Mouse (Mus musculus) stomach, embryonic 15.5 days (tissue): ENCODE measurements around the gene Pusl1. TPM values are rescaled to one million over a fixed set of nuclear protein-coding genes. Genes with fewer than 3 reads are reported as not detected.

Experiments
- ATAC-seq: fragments of 200-750 bp; cut with Nextera tagmentation; 2 replicates; pipeline ENCODE4 v1.8.0; 2017; ENCODE audit warnings: low read depth, moderate number of reproducible peaks, moderate TSS enrichment; ENCODE audit not compliant: insufficient read depth, low FRiP score
- H3K27ac ChIP-seq: fragments of 300-500 bp; sonication (generic); 2 replicates; pipeline ENCODE4 v1.5.1; 2015; ENCODE audit warnings: mild to moderate bottlenecking, inconsistent platforms
- H3K27me3 ChIP-seq: fragments of 300-500 bp; sonication (generic); replicated peaks from 2 replicates; pipeline ENCODE4 v1.6.1; 2015; ENCODE audit warnings: inconsistent platforms
- H3K36me3 ChIP-seq: fragments of 300-500 bp; sonication (generic); 2 replicates; pipeline ENCODE4 v1.6.1; 2015; ENCODE audit warnings: inconsistent platforms
- H3K4me1 ChIP-seq: fragments of 300-500 bp; sonication (generic); 2 replicates; pipeline ENCODE4 v1.6.1; 2015; ENCODE audit warnings: inconsistent platforms
- H3K4me2 ChIP-seq: fragments of 300-500 bp; sonication (generic); 2 replicates; pipeline ENCODE4 v1.6.1; 2015; ENCODE audit warnings: mild to moderate bottlenecking, inconsistent platforms
- H3K4me3 ChIP-seq: fragments of 300-500 bp; sonication (generic); replicated peaks from 2 replicates; pipeline ENCODE4 v1.5.1; 2015; ENCODE audit warnings: inconsistent platforms
- H3K9ac ChIP-seq: fragments of 300-500 bp; sonication (generic); 2 replicates; pipeline ENCODE4 v1.6.1; 2015; ENCODE audit warnings: inconsistent platforms
- H3K9me3 ChIP-seq: fragments of 300-500 bp; sonication (generic); 2 replicates; pipeline ENCODE4 v1.6.1; 2016; ENCODE audit warnings: inconsistent platforms
- WGBS: fragments of 180-500 bp; shearing (Covaris S2); methylation state at CpG from one replicate; pipeline ENCODE4 v1.1.7; 2015; 5-methylcytosine and 5-hydroxymethylcytosine counted together
- polyA plus RNA-seq: library from polyadenylated mRNA; unstranded; fragments of >200 nt; fragmentation: Nextera tagmentation; extraction: Ambion mirVana; gene quantifications from 2 replicates; pipeline ENCODE4 v1.2.1, GENCODE M21; 2015

Gene Pusl1
- polyA plus RNA-seq, 1 experiment from 2014 or later, result 51.9 TPM

- Histone ChIP-seq H3K36me3 (peaks cover 32% of the 10 kb centered on the region), H3K27me3 (no peaks in the 10 kb centered on the region), H3K4me1 (no peaks in the 10 kb centered on the region), H3K27ac (no peak overlapping the region), H3K4me3 (no peak overlapping the region), H3K4me2 (no peak overlapping the region), H3K9ac (no peak overlapping the region), H3K9me3 (no peaks in the 10 kb centered on the region)
- ATAC-seq, result no peak
- WGBS, result 72% methylated on average over 3 of the region's 3 CpGs
Measured at GRCm38 (mm10) chr4:155883587-155883986, 8.0 kb downstream of the Pusl1 start.

- H3K4me3 ChIP-seq, result no peak overlapping the region
- H3K4me2 ChIP-seq, result no peak overlapping the region
- no peak overlapping the region for H3K9ac ChIP-seq
- H3K36me3 ChIP-seq, result peaks cover 19% of the 10 kb centered on the region
- H3K4me1 ChIP-seq, result peaks cover 13% of the 10 kb centered on the region
- H3K27ac ChIP-seq, result no peak overlapping the region
- H3K27me3 ChIP-seq, result no peaks in the 10 kb centered on the region
- WGBS, result 85% methylated on average over 7 of the region's 7 CpGs
- H3K9me3 ChIP-seq, result no peaks in the 10 kb centered on the region
- no peak for ATAC-seq
Measured at GRCm38 (mm10) chr4:155871404-155871803, 20.2 kb downstream of the Pusl1 start.

DNA sequence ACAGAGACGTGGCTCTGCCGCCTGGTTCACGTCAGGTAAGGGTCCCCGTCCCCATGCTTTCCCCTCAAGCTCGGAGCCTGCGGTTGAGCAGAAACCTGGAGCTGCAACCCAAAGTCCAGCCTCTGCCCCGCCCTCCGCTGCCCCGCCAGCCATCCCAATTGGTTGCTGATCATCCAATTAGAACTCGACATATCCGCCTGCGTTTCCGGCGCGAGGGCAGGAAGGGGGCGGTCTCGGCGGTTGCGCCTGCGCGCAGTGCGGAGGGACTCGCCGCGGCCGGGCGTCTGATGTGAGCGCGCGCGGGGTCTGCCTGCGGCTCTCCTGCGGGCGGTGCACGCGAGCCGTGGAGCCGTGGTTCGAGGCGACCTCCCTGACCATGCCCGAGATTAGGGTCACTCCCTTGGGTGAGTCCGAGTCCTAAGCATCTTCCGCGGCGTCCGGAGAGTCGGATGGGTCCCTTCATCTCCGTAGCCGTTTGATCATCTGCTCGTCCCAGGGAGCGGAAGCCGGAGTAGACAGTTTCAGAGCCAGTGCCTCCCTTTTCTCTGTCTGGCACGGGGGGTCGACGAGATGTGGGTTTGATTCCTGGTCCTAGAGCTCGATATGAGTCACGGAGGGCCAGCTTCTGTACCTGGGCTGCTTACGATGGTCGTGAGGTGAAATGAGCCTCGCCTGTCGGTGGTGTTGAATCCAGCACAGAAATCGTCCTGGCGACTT is 22.1 kb downstream of the Pusl1 start, which contains the start of the genes Cptp and Ints11:
Gene Cptp (minus strand): TSS at position 124 of the 717 bp plus-strand sequence.
Gene Ints11 (plus strand): TSS at position 230 of the 717 bp plus-strand sequence.
- Histone ChIP-seq H3K4me1 (peaks cover 13% of the 10 kb centered on the region), H3K4me2 (peak within 1 kb of the TSS; percentile 91), H3K9ac (peak within 1 kb of the TSS; percentile 78), H3K9me3 (no peaks in the 10 kb centered on the region), H3K27me3 (no peaks in the 10 kb centered on the region), H3K36me3 (peaks cover 26% of the 10 kb centered on the region), H3K27ac (peak within 1 kb of the TSS; percentile 59; the same call in 1 of the 2 replicates), H3K4me3 (peak within 1 kb of the TSS; percentile 82)
- peak; percentile 97 for ATAC-seq
- WGBS, result under 1% methylated on average over 63 of the region's 63 CpGs

DNA sequence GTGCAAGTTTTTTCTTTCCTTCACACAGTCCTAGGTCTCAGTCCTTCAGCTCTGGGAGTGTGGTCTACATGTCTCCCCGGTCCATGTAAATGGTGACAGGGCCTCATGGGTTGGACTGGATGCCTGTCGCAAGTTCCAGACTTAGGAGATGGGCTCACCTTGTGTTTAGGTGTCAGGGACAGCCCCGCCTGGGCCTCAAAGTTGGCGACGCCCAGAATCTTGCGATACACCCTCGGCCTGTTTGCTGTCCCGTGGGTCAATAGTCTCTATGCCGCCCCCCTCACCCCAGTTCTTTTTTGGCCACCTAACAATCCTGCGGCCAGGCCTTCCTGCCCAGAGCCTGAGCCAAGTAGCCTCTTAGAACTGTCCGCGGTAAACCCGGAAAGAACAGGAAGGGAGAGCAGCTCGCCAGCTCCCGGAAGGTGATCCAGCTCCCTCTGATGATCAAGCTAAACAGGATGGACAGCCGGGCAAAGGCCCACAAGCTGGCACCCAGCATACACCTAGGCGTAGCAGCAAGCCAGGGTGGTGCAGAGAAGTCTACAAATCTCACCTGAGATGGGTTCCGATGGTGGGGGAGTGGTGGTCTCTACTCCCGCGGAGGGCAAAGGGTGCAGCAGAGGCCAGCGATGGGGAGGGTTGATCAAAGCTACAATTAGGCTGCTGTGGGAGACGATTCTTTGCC is 22.8 kb downstream of the Pusl1 start:
- Histone ChIP-seq H3K27ac (no peak overlapping the region), H3K9me3 (no peaks in the 10 kb centered on the region), H3K4me3 (peak overlapping the region; percentile 82), H3K36me3 (peaks cover 24% of the 10 kb centered on the region), H3K9ac (peak overlapping the region; percentile 76), H3K4me1 (peaks cover 13% of the 10 kb centered on the region), H3K27me3 (no peaks in the 10 kb centered on the region), H3K4me2 (peak overlapping the region; percentile 91)
- peak; percentile 24; the same call in 1 of the 2 replicates for ATAC-seq
- 9% methylated on average over 22 of the region's 22 CpGs for WGBS

- H3K27ac ChIP-seq, result no peak within 1 kb of the TSS
- ATAC-seq, result no peak
- H3K36me3 ChIP-seq, result peaks cover 25% of the 10 kb centered on the region
- no peak within 1 kb of the TSS for H3K4me2 ChIP-seq
- H3K4me1 ChIP-seq, result no peaks in the 10 kb centered on the region
- no peak within 1 kb of the TSS for H3K4me3 ChIP-seq
- no peaks in the 10 kb centered on the region for H3K9me3 ChIP-seq
- WGBS, result 74% methylated on average over 5 of the region's 5 CpGs
- H3K9ac ChIP-seq, result no peak within 1 kb of the TSS
- no peaks in the 10 kb centered on the region for H3K27me3 ChIP-seq
Measured at GRCm38 (mm10) chr4:155863001-155863400, 28.6 kb downstream of the Pusl1 start, which contains the start of gene Tas1r3. Gene Tas1r3 (minus strand): TSS chr4:155863362.

DNA sequence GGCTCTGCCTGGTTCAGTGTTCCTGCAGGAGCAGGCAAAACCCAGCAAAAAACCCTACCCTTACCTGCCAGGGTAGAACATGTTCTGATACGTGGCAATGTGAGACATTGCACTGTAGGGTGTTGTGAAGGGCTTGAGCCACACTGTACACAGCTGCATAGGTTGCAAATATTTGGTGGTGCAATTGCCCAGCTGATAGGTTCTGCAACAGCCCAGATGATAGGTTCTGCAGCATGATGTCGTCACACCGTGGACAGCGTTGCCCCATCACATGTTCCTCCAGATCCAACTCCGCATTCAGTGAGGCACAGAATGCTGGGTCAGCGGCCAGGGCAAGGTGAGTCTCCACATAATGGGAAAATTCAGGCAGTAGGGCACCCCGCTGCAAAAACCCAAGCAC is 29.8 kb downstream of the Pusl1 start:
- Histone ChIP-seq H3K4me3 (no peak overlapping the region), H3K9ac (no peak overlapping the region), H3K9me3 (no peaks in the 10 kb centered on the region), H3K36me3 (peaks cover 26% of the 10 kb centered on the region), H3K4me2 (no peak overlapping the region), H3K27me3 (no peaks in the 10 kb centered on the region), H3K4me1 (no peaks in the 10 kb centered on the region), H3K27ac (no peak overlapping the region)
- 85% methylated on average over 7 of the region's 7 CpGs for WGBS
- no peak for ATAC-seq

DNA sequence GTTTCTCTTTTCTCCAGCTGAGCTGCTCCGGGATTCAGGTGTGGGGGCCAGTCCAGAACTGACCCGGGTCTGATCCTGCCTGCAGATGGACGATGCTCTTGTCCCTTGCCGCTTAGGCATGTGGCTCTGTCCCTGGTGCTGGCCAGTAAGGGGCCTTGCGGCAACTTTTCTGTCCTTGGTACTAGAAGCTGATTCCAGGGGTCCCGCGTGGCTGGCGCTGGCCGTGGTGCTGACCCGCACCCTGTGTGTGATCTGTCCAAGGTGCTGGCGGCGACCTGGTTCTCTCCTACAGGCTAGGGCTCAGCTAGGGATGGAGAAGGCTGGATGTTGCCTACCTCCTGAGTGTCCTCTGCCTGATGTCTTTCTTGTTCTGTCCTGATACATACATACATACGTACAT is 32.3 kb downstream of the Pusl1 start:
- ATAC-seq, result no peak
- Histone ChIP-seq H3K4me2 (no peak overlapping the region), H3K4me3 (no peak overlapping the region), H3K9me3 (no peaks in the 10 kb centered on the region), H3K9ac (no peak overlapping the region), H3K27me3 (no peaks in the 10 kb centered on the region), H3K27ac (no peak overlapping the region), H3K36me3 (peaks cover 35% of the 10 kb centered on the region), H3K4me1 (no peaks in the 10 kb centered on the region)
- 16% methylated on average over 13 of the region's 13 CpGs for WGBS

- 84% methylated on average over 3 of the region's 3 CpGs for WGBS
- H3K9ac ChIP-seq, result no peak overlapping the region
- peaks cover 38% of the 10 kb centered on the region for H3K36me3 ChIP-seq
Measured at GRCm38 (mm10) chr4:155856881-155857280, 34.7 kb downstream of the Pusl1 start.

DNA sequence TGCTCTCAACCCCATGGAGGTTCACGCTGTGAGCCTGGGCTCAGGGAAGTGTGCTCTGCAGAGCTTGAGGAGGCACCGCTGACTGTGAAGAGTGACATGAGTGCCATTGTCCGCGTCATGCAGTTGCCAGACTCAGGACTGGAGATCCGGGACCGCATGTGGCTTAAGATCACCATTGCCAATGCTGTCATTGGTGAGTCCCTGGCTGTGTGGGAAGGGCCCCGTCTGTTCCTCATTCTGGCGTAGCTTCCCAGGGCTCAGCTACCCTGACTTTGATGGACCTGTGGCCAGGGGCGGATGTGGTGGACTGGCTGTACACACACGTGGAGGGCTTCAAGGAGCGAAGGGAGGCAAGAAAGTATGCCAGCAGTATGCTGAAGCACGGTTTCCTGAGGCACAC is 35.5 kb downstream of the Pusl1 start:
- Histone ChIP-seq H3K27me3 (no peaks in the 10 kb centered on the region), H3K27ac (no peak overlapping the region), H3K4me3 (no peak overlapping the region), H3K9me3 (no peaks in the 10 kb centered on the region), H3K36me3 (peaks cover 38% of the 10 kb centered on the region), H3K4me2 (no peak overlapping the region), H3K4me1 (no peaks in the 10 kb centered on the region), H3K9ac (no peak overlapping the region)
- 91% methylated on average over 12 of the region's 12 CpGs for WGBS
- no peak for ATAC-seq

More at GRCm38 (mm10) chr4:155856881-155857280, 34.7 kb downstream of the Pusl1 start:
- Histone ChIP-seq H3K4me2 (no peak overlapping the region), H3K4me3 (no peak overlapping the region), H3K9me3 (no peaks in the 10 kb centered on the region), H3K27me3 (no peaks in the 10 kb centered on the region), H3K4me1 (no peaks in the 10 kb centered on the region), H3K27ac (no peak overlapping the region)
- ATAC-seq, result no peak

DNA sequence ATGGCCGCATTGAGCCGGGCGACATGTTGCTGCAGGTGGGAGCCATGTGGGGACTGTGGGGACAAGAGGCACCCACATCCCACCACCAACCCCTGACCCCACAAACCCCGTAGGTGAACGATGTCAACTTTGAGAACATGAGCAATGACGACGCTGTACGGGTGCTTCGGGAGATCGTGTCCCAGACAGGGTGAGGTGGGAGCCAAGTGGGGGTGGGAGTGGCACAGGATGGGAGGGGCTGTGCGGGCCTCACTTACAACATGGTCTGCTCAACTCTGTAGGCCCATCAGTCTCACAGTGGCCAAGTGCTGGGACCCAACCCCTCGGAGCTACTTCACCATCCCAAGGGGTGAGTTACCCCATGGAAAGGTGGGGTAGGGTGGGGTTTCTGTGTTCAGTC is 36.6 kb downstream of the Pusl1 start:
- Histone ChIP-seq H3K4me2 (no peak overlapping the region), H3K27ac (no peak overlapping the region), H3K4me3 (no peak overlapping the region), H3K4me1 (no peaks in the 10 kb centered on the region), H3K9me3 (no peaks in the 10 kb centered on the region), H3K36me3 (peaks cover 38% of the 10 kb centered on the region), H3K27me3 (no peaks in the 10 kb centered on the region), H3K9ac (no peak overlapping the region)
- ATAC-seq, result no peak
- WGBS, result 94% methylated on average over 12 of the region's 12 CpGs

GRCm38 (mm10) chr4:155853421-155853820 is 38.2 kb downstream of the Pusl1 start:
- H3K9ac ChIP-seq, result no peak overlapping the region
- H3K4me2 ChIP-seq, result no peak overlapping the region
- H3K9me3 ChIP-seq, result no peaks in the 10 kb centered on the region
- H3K4me1 ChIP-seq, result peaks cover 12% of the 10 kb centered on the region
- no peak for ATAC-seq
- H3K36me3 ChIP-seq, result peaks cover 32% of the 10 kb centered on the region
- H3K27ac ChIP-seq, result no peak overlapping the region
- WGBS, result 89% methylated on average over 9 of the region's 9 CpGs
- no peaks in the 10 kb centered on the region for H3K27me3 ChIP-seq
- H3K4me3 ChIP-seq, result no peak overlapping the region

DNA sequence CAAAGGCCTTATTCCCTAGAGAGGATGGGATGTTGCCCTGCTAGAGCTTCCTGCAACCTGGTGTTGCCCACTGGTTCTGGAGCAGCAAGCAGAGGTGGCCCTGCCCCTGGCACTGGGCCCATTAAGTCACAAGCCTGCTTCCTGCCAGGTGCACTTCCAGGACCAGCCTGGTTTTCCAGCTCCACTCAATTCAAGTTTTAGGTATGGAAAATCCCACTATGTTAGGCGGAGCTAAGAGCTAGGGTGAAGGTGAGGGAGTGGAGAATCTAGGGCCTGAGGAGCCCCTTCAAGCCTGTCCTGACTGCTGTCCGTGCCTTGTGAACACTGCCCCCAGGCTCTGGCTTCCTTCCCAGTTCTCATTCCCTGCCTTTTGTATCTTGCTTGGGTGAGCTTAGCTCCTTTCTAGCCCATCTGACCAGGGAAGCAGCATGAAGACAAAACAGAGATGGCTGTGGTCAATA is 39.6 kb downstream of the Pusl1 start:
- Histone ChIP-seq H3K9ac (no peak overlapping the region), H3K4me2 (no peak overlapping the region), H3K9me3 (no peaks in the 10 kb centered on the region), H3K4me3 (no peak overlapping the region), H3K27me3 (no peaks in the 10 kb centered on the region), H3K4me1 (peaks cover 19% of the 10 kb centered on the region), H3K27ac (no peak overlapping the region), H3K36me3 (peaks cover 25% of the 10 kb centered on the region)
- 63% methylated on average over 2 of the region's 2 CpGs for WGBS
- ATAC-seq, result no peak
